ENCODE assay signal across 14 mouse cellular contexts in the genomic region with DNA sequence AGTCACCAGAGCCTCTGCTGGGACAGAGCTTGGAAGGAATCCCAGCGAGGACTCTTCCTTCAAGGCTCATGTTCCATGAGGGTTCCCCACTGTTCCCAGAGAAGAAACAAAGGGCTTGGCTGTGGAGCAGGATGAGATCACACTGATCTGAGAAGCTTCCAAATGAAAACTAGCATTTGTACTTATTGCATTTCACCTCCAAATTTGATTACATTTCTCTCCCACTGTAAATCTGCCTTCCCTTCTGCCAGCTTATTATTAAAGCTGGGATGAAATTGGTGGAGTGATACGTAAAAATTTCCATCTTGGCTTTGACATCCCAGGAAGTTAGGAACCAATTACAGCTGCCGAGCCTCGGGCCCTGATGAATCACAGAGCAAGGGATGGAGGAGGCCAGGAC.
"Had no signal": no experiment of that assay in that cellular context is flagged by ENCODE, and none has a peak within 500 bp of the region (broad histone marks: within the 10 kb centered on the region; RNA-seq: fewer than 3 reads in every experiment).

No protein-coding gene starts in this region.

- H3K27ac ChIP-seq: hindbrain, postnatal 0 days; limb, embryonic 12.5 days; liver, embryonic 15.5 days; midbrain, embryonic 12.5 days; neural tube, embryonic 13.5 days had no signal

- H3K27me3 ChIP-seq: limb, embryonic 12.5 days; liver, embryonic 15.5 days; midbrain, embryonic 12.5 days; neural tube, embryonic 13.5 days had no signal

- H3K9me3 ChIP-seq: limb, embryonic 12.5 days; liver, embryonic 15.5 days; neural tube, embryonic 13.5 days had no signal

- H3K36me3 ChIP-seq: limb, embryonic 12.5 days; liver, embryonic 15.5 days; midbrain, embryonic 12.5 days; neural tube, embryonic 13.5 days had no signal

- H3K4me1 ChIP-seq: limb, embryonic 12.5 days; liver, embryonic 15.5 days; midbrain, embryonic 12.5 days; neural tube, embryonic 13.5 days had no signal

- DNase-seq: kidney, adult 18-20 months; kidney, postnatal 10 days; kidney, postnatal 4 days; lung, embryonic 14.5 days; lung, postnatal 10 days; lung, postnatal 4 days; retina, postnatal 1 day; right cerebral cortex, postnatal 4 days; spleen, adult 18-20 months had no signal

- H3K4me3 ChIP-seq: limb, embryonic 12.5 days; liver, embryonic 15.5 days; midbrain, embryonic 12.5 days; neural tube, embryonic 13.5 days had no signal
